Mouse (Mus musculus) retina, adult 2 months (tissue): ENCODE measurements around the gene Cpe.

Source experiments
- DNase-seq: peaks from one replicate; pipeline ENCODE4 v3.0.0-alpha.2; 2012; ENCODE audit warnings: low read depth, low spot score

The Cpe gene

GRCm38 (mm10) chr8:64692651-64693201 is at the start of gene Cpe:
TSS of gene Cpe (minus strand) at chr8:64693054.
- DNase-seq: peak; percentile 73

GRCm38 (mm10) chr8:64740547-64741211 is 47.8 kb upstream of the Cpe start:
- DNase-seq: no peak

GRCm38 (mm10) chr8:64738916-64739315 is 46.1 kb upstream of the Cpe start:
- no peak for DNase-seq

- no peak for DNase-seq
Measured at GRCm38 (mm10) chr8:64736767-64737323, 44.0 kb upstream of the Cpe start.

GRCm38 (mm10) chr8:64735161-64735560 is 42.3 kb upstream of the Cpe start:
- no peak for DNase-seq

- peak; percentile 90 for DNase-seq
Measured at GRCm38 (mm10) chr8:64733271-64733943, 40.6 kb upstream of the Cpe start, which contains the start of gene Msmo1. TSS of gene Msmo1 (minus strand) at chr8:64733792.

- DNase-seq: no peak
Measured at GRCm38 (mm10) chr8:64732596-64732995, 39.7 kb upstream of the Cpe start.

GRCm38 (mm10) chr8:64728156-64728555 is 35.3 kb upstream of the Cpe start:
- DNase-seq: no peak

- DNase-seq: no peak
Measured at GRCm38 (mm10) chr8:64726190-64726695, 33.4 kb upstream of the Cpe start.

- no peak for DNase-seq
Measured at GRCm38 (mm10) chr8:64723206-64723605, 30.4 kb upstream of the Cpe start.

- no peak for DNase-seq
Measured at GRCm38 (mm10) chr8:64717868-64718267, 25.0 kb upstream of the Cpe start.

GRCm38 (mm10) chr8:64712499-64712898 is 19.6 kb upstream of the Cpe start:
- DNase-seq: no peak

GRCm38 (mm10) chr8:64711544-64711943 is 18.7 kb upstream of the Cpe start:
- DNase-seq: no peak

GRCm38 (mm10) chr8:64707481-64707880 is 14.6 kb upstream of the Cpe start:
- DNase-seq: no peak

- no peak for DNase-seq
Measured at GRCm38 (mm10) chr8:64703191-64703590, 10.3 kb upstream of the Cpe start.

- no peak for DNase-seq
Measured at GRCm38 (mm10) chr8:64691591-64692401, 1.1 kb downstream of the Cpe start.

GRCm38 (mm10) chr8:64690845-64691244 is 2.0 kb downstream of the Cpe start:
- DNase-seq: no peak

- no peak for DNase-seq
Measured at GRCm38 (mm10) chr8:64690306-64690705, 2.5 kb downstream of the Cpe start.

- no peak for DNase-seq
Measured at GRCm38 (mm10) chr8:64688741-64689140, 4.1 kb downstream of the Cpe start.

GRCm38 (mm10) chr8:64688161-64688560 is 4.7 kb downstream of the Cpe start:
- DNase-seq: no peak

- no peak for DNase-seq
Measured at GRCm38 (mm10) chr8:64682501-64682900, 10.4 kb downstream of the Cpe start.

- DNase-seq: no peak
Measured at GRCm38 (mm10) chr8:64676381-64676780, 16.5 kb downstream of the Cpe start.
